In genomic region chr14:60302441-60302840, GRCm38 (mm10) we compare ENCODE assay signal across 27 mouse cellular contexts. TPM values are rescaled to one million over a fixed set of nuclear protein-coding genes. Genes with fewer than 3 reads are reported as not detected.
DNase-seq lines count a peak whose midpoint lies in the region; ATAC-seq and TF ChIP-seq lines count a peak whose summit lies in the region.
"Had no signal": no experiment of that assay in that cellular context is flagged by ENCODE, and none has a peak within 500 bp of the region (broad histone marks: within the 10 kb centered on the region; RNA-seq: fewer than 3 reads in every experiment).

No protein-coding gene starts in this region.

- H3K36me3 ChIP-seq in kidney, adult 2 months (ENCODE audit: control insufficient read depth, insufficient read depth, low read length): peaks cover 10% of the 10 kb centered on the region

- no peak overlapping the region for H3K4me3 ChIP-seq in kidney, adult 2 months (ENCODE audit: insufficient read depth, low read depth, low read length)
- H3K4me3 ChIP-seq: embryonic facial prominence, embryonic 15.5 days; erythroblast, embryonic 14.5 days; forebrain, embryonic 10.5 days; forebrain, embryonic 15.5 days; heart, embryonic 12.5 days had no signal

- WGBS in kidney, adult 2 months: 81% methylated on average over 4 of the region's 4 CpGs

- no peaks in the 10 kb centered on the region for H3K4me1 ChIP-seq in kidney, adult 2 months (ENCODE audit: control insufficient read depth, insufficient read depth, low read length)
- H3K4me1 ChIP-seq: embryonic facial prominence, embryonic 15.5 days; heart, embryonic 12.5 days had no signal

- no peak overlapping the region for H3K27ac ChIP-seq in kidney, adult 2 months (ENCODE audit: insufficient read depth, low read depth, low read length)
- H3K27ac ChIP-seq: embryonic facial prominence, embryonic 15.5 days; forebrain, embryonic 10.5 days; forebrain, embryonic 15.5 days had no signal

- peak; percentile 14 to 22 for DNase-seq in cerebellum, postnatal 14 days
- peak; percentile 19 for DNase-seq in left cerebral cortex, postnatal 4 days
- no peak for DNase-seq in left cerebral cortex, postnatal 36 days (ENCODE audit: low spot score in 2 of 2)
- DNase-seq in brain, adult 2 months (ENCODE audit: low read depth, low spot score): peak; percentile 33
- DNase-seq in retina, embryonic 14.5 days (ENCODE audit: low spot score): peak; percentile 10
- DNase-seq in kidney, adult 2 months: no peak
- no peak for DNase-seq in right cerebral cortex, adult 2 months (ENCODE audit: low spot score in 2 of 2)
- DNase-seq: adrenal gland, postnatal 10 days; cerebellum, adult 11 months; cerebellum, adult 8-10 months; embryo, embryonic 11 days; gastrocnemius, postnatal 10 days; heart, postnatal 36 days had no signal

- no peak for TF ChIP-seq POLR2A in kidney, adult 2 months (IDR thresholded peaks at IDR 0.05; ENCODE audit: low read depth, low read length)

- ATAC-seq in cerebellum, adult (ENCODE audit: insufficient number of reproducible peaks, low FRiP score, low TSS enrichment): no peak
- ATAC-seq: forebrain, embryonic 15.5 days; hindbrain, embryonic 16.5 days had no signal

- TF ChIP-seq CTCF in kidney, adult 2 months (conservative IDR thresholded peaks at IDR 0.05; ENCODE audit: insufficient read depth, insufficient read length, low read depth, low read length): no peak

- intact Hi-C loops in left cerebral cortex, postnatal 4 days (cut with DNase I): loop anchor here (5.0 kb wide), 1 partner anchor 75 kb away; no protein-coding TSS in a partner anchor
- intact Hi-C loops in left cerebral cortex, postnatal 36 days (cut with DNase I): loop anchor here (5.0 to 10.0 kb wide), 2 partner anchors 75 to 132 kb away; no protein-coding TSS in a partner anchor

- no peaks in the 10 kb centered on the region for H3K27me3 ChIP-seq in kidney, adult 2 months (replicated peaks; ENCODE audit: control insufficient read depth, insufficient read depth, low read length)
- H3K27me3 ChIP-seq: embryonic facial prominence, embryonic 15.5 days; forebrain, embryonic 15.5 days; heart, embryonic 12.5 days had no signal

RNA-seq across cellular contexts. Expression of gene Mtmr6, which starts 37.4 kb away (rescaled TPM):
- total RNA-seq in left cerebral cortex, postnatal 4 days (2021): 10 to 100 TPM; 81.7 to 84.6 TPM
- total RNA-seq in left cerebral cortex, postnatal 36 days (2021): 100 to 1,000 TPM; 110 to 112 TPM
- 20.6 and 23.3 TPM in 2 replicates for polyA plus RNA-seq in kidney, adult 2 months (2012; rRNA removed)

RNA-seq across cellular contexts. Expression of gene Gm49336, which starts 51.1 kb away (rescaled TPM):
- total RNA-seq in left cerebral cortex, postnatal 4 days (2021): 100 to 1,000 TPM; 133 to 135 TPM
- 10 to 100 TPM; 71.5 to 77.8 TPM for total RNA-seq in left cerebral cortex, postnatal 36 days (2021)
- polyA plus RNA-seq in kidney, adult 2 months (2012; rRNA removed): 8.6 and 9.0 TPM in 2 replicates

RNA-seq across cellular contexts. Expression of gene Nupl1, which starts 51.2 kb away (rescaled TPM):
- not detected for total RNA-seq in left cerebral cortex, postnatal 4 days (2021)
- under 1 TPM in 1 of 2 experiments, not detected in 1; 0.18 TPM for total RNA-seq in left cerebral cortex, postnatal 36 days (2021)
- polyA plus RNA-seq in kidney, adult 2 months (2012; rRNA removed): 0.06 TPM in 1 of 2 replicates, not detected in the other
- total RNA-seq: adrenal gland, postnatal 10 days; adrenal gland, postnatal 4 days; gastrocnemius, postnatal 10 days; gastrocnemius, postnatal 4 days; heart, postnatal 36 days; MEL had no signal
- polyA plus RNA-seq: C2C12; embryonic facial prominence, embryonic 11.5 days; embryonic facial prominence, embryonic 15.5 days; erythroblast, embryonic 14.5 days; forebrain, embryonic 10.5 days; heart, embryonic 12.5 days; heart, embryonic 16.5 days; hindbrain, embryonic 11.5 days had no signal

Comparison
In these comparisons a context has a peak if more than half of its experiments do, and no peak if none do; other contexts are left out.
1. DNase-seq: peak in cerebellum, postnatal 14 days (2 of 2), left cerebral cortex, postnatal 4 days (single experiment), brain, adult 2 months (single experiment) and retina, embryonic 14.5 days (single experiment); none in left cerebral cortex, postnatal 36 days (0 of 2), kidney, adult 2 months (single experiment) and right cerebral cortex, adult 2 months (0 of 2).